Mouse (Mus musculus): Measurements from ENCODE around the gene Map9. TPM values are rescaled to one million over a fixed set of nuclear protein-coding genes. Genes with fewer than 3 reads are reported as not detected.
"Not testable (repeated sequence)": the region's sequence is repeated elsewhere in the genome, so short reads cannot be mapped to it uniquely, and the experiment has no call there.

The Map9 gene
- total RNA-seq (2021) (1 to 10 TPM; 1.1 to 2.1 TPM), polyA plus RNA-seq (2012; rRNA removed) (0.62 and 0.82 TPM in 2 replicates)
- long read RNA-seq, partial matches to known transcripts, result 0 of 1 reads
- long read RNA-seq, other reads (novel, unspliced or antisense), result 1 of 1 reads

- peak; percentile 91 to 97 for DNase-seq
- Histone ChIP-seq H3K27ac (peak within 1 kb of the TSS; percentile 82), H3K9ac (ENCODE audit: low read depth, low read length) (peak within 1 kb of the TSS; percentile 53), H3K36me3 (ENCODE audit: control insufficient read depth, insufficient read depth, low read length) (no peaks in the 10 kb centered on the region), H3K27me3 (ENCODE audit: control insufficient read depth, insufficient read depth, low read length) (no peaks in the 10 kb centered on the region), H3K4me1 (ENCODE audit: control insufficient read depth, insufficient read depth, low read length) (no peaks in the 10 kb centered on the region; the same call in 1 of the 2 replicates), H3K4me3 (peak within 1 kb of the TSS; percentile 85), H3K79me2 (replicated peaks; ENCODE audit: control insufficient read depth, insufficient read depth, low read length) (no peaks in the 10 kb centered on the region)
- WGBS, result under 1% methylated on average over 54 of the region's 54 CpGs
- intact Hi-C loops (cut with DNase I), result loop anchor here (10.0 kb wide), 1 partner anchor 423 kb away; the partner anchor contains the start of gene Ctso
- TF ChIP-seq CTCF (IDR thresholded peaks at IDR 0.05) (no peak), EP300 (IDR thresholded peaks at IDR 0.05; ENCODE audit: insufficient read depth, low read depth, low read length) (peak; percentile 49; the same call in 1 of the 2 replicates), POLR2A (IDR thresholded peaks at IDR 0.05; ENCODE audit: insufficient read depth, low read depth, low read length) (peak; percentile 62; the same call in 1 of the 2 replicates)
Observed at GRCm38 (mm10) chr3:82357797-82358524, at the start of gene Map9. Gene Map9 (plus strand): TSS chr3:82358044.

DNA sequence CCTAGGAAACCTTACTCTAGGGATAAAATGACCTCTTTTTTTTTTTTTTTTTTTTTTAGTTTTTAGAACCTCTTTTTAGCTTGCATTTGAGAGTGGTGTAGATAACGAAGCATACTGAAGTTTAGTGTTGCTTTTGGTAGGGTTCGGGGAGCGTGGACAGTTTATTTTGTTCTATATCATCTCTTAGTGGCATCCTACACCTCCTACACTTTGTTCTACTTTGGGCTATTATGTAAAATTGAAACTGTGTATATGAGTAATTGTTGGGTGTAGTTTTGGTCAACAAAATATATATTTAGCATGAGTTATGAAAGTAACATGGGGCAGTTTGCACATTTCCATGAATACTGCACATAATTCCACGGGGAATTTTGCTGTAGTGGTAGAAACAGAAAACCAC, 42.1 kb upstream of the Map9 start:
- intact Hi-C loops (cut with DNase I), result no loop called here
- 87% methylated on average over 4 of the region's 4 CpGs for WGBS
- TF ChIP-seq CTCF (IDR thresholded peaks at IDR 0.05), result no peak
- TF ChIP-seq POLR2A (IDR thresholded peaks at IDR 0.05; ENCODE audit: insufficient read depth, low read depth, low read length), result no peak
- no peak for TF ChIP-seq EP300 (IDR thresholded peaks at IDR 0.05; ENCODE audit: insufficient read depth, low read depth, low read length)

GRCm38 (mm10) chr3:82326736-82327135, 31.1 kb upstream of the Map9 start:
- H3K9ac ChIP-seq (ENCODE audit: low read depth, low read length); H3K4me3 ChIP-seq; H3K27me3 ChIP-seq (ENCODE audit: control insufficient read depth, insufficient read depth, low read length); H3K79me2 ChIP-seq (replicated peaks; ENCODE audit: control insufficient read depth, insufficient read depth, low read length); H3K4me1 ChIP-seq (ENCODE audit: control insufficient read depth, insufficient read depth, low read length); H3K27ac ChIP-seq; intact Hi-C loops (cut with DNase I); H3K36me3 ChIP-seq (ENCODE audit: control insufficient read depth, insufficient read depth, low read length); DNase-seq: not testable (repeated sequence)
- 88% methylated on average over 1 of the region's 1 CpGs for WGBS

More for the DNA sequence above, 42.1 kb upstream of the Map9 start:
- no peak for DNase-seq
- no peak overlapping the region for H3K9ac ChIP-seq (ENCODE audit: low read depth, low read length)
- no peaks in the 10 kb centered on the region for H3K36me3 ChIP-seq (ENCODE audit: control insufficient read depth, insufficient read depth, low read length)
- H3K79me2 ChIP-seq (replicated peaks; ENCODE audit: control insufficient read depth, insufficient read depth, low read length), result no peaks in the 10 kb centered on the region
- no peaks in the 10 kb centered on the region for H3K27me3 ChIP-seq (ENCODE audit: control insufficient read depth, insufficient read depth, low read length)
- peak overlapping the region; percentile 7 for H3K27ac ChIP-seq
- H3K4me3 ChIP-seq, result no peak overlapping the region
- H3K4me1 ChIP-seq (ENCODE audit: control insufficient read depth, insufficient read depth, low read length), result no peaks in the 10 kb centered on the region

DNA sequence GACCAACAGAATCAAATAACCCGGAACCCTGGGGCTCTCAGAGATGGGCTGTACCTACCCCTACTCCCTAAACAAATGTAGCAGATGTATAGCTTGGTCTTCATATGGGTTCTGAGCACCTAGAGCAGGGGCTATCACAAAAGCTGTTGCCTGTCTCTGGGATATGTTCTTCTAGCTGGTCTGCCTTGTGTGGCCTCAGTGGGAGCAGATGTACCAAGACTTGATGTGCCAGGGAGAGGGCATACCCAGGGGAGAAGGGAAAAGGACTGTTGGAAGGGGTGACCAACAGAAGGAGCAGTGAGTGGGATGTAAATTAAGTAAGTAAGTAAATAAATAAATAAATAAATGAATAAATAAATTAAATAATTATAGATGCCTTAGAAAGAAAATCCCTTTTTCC, 25.8 kb upstream of the Map9 start:
- H3K27me3 ChIP-seq (ENCODE audit: control insufficient read depth, insufficient read depth, low read length), result no peaks in the 10 kb centered on the region
- intact Hi-C loops (cut with DNase I), result loop anchor here (5.0 to 10.0 kb wide), 2 partner anchors 137 to 335 kb away; no protein-coding TSS in a partner anchor
- DNase-seq, result no peak
- H3K4me1 ChIP-seq (ENCODE audit: control insufficient read depth, insufficient read depth, low read length), result no peaks in the 10 kb centered on the region
- H3K4me3 ChIP-seq, result no peak overlapping the region
- 97% methylated on average over 1 of the region's 1 CpGs for WGBS
- no peak overlapping the region for H3K27ac ChIP-seq
- H3K79me2 ChIP-seq (replicated peaks; ENCODE audit: control insufficient read depth, insufficient read depth, low read length), result no peaks in the 10 kb centered on the region
- no peak overlapping the region for H3K9ac ChIP-seq (ENCODE audit: low read depth, low read length)
- no peaks in the 10 kb centered on the region for H3K36me3 ChIP-seq (ENCODE audit: control insufficient read depth, insufficient read depth, low read length)
- TF ChIP-seq POLR2A (IDR thresholded peaks at IDR 0.05; ENCODE audit: insufficient read depth, low read depth, low read length) (no peak), CTCF (IDR thresholded peaks at IDR 0.05) (no peak)

GRCm38 (mm10) chr3:82332536-82332935, 25.3 kb upstream of the Map9 start:
- Histone ChIP-seq H3K27ac (no peak overlapping the region), H3K9ac (ENCODE audit: low read depth, low read length) (no peak overlapping the region), H3K4me1 (ENCODE audit: control insufficient read depth, insufficient read depth, low read length) (no peaks in the 10 kb centered on the region), H3K36me3 (ENCODE audit: control insufficient read depth, insufficient read depth, low read length) (no peaks in the 10 kb centered on the region), H3K4me3 (no peak overlapping the region), H3K79me2 (replicated peaks; ENCODE audit: control insufficient read depth, insufficient read depth, low read length) (no peaks in the 10 kb centered on the region), H3K27me3 (ENCODE audit: control insufficient read depth, insufficient read depth, low read length) (no peaks in the 10 kb centered on the region)
- intact Hi-C loops (cut with DNase I), result loop anchor here (5.0 to 10.0 kb wide), 2 partner anchors 138 to 335 kb away; no protein-coding TSS in a partner anchor
- DNase-seq, result no peak
- TF ChIP-seq POLR2A (IDR thresholded peaks at IDR 0.05; ENCODE audit: insufficient read depth, low read depth, low read length), result no peak
- no peak for TF ChIP-seq CTCF (IDR thresholded peaks at IDR 0.05)
- no peak for TF ChIP-seq EP300 (IDR thresholded peaks at IDR 0.05; ENCODE audit: insufficient read depth, low read depth, low read length)
- 85% methylated on average over 4 of the region's 4 CpGs for WGBS

All from heart, adult 2 months (tissue).